Mouse (Mus musculus) kidney, adult 2 months (tissue): ENCODE data around the gene Gdnf.

Source experiments
- CTCF ChIP-seq: fragments of 200-500 bp; conservative IDR thresholded peaks from 2 replicates; pipeline ENCODE4 v1.5.1; 2011; ENCODE audit warnings: low read depth, mild to moderate bottlenecking, control low read depth, low read length, moderate library complexity, mixed read lengths; ENCODE audit not compliant: insufficient read depth, insufficient read length
- POLR2A ChIP-seq: fragments of 200-500 bp; IDR thresholded peaks from one replicate; pipeline ENCODE4 v1.6.1; 2011; ENCODE audit warnings: low read depth, low read length, control low read depth

DNA sequence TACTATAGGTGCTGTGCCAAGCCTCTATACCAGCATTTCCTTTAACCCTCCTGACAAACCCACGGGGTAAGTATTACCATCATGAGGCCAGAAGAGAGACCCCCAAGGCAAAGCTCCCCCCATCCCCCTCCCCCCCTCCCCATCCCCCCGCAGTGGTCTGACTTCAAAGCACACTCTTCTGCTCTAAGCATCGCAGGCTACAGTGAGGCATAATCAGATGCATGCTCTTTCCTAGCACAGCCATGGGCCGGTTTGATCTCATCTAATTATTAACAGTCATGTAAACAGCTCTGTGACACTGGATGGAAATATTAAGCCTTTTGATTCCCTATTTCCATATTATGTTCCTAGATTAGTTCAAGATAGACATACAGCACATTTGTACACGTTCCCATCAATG is 61.8 kb downstream of the Gdnf start:
- TF ChIP-seq CTCF (no peak), POLR2A (no peak)
